Mouse (Mus musculus): Measurements from ENCODE around the gene Rbm44. TPM values are rescaled to one million over a fixed set of nuclear protein-coding genes. Genes with fewer than 3 reads are reported as not detected.
A peak's percentile ranks its signal among the peaks of the same experiment; 100 is the strongest.

Gene Rbm44
- 5.6 and 10.2 TPM in 2 replicates for total RNA-seq (2017)

- ATAC-seq (replicated peaks in 1 of 2; ENCODE audit: insufficient read depth in 1 of 2, low FRiP score in 2 of 2, low TSS enrichment in 1 of 2, low read depth in 1 of 2, poor library complexity in 2 of 2, severe bottlenecking in 2 of 2), result peak; percentile 53 to 56; a peak in 3 of 4 replicates
These were observed at the start of gene Rbm44 for GRCm38 (mm10) chr1:91144813-91145212. Gene Rbm44, plus strand, starts transcription at chr1:91145089.

GRCm38 (mm10) chr1:91095258-91095657, 49.6 kb upstream of the Rbm44 start:
- no peak; a peak in 1 of 4 replicates for ATAC-seq (replicated peaks in 1 of 2; ENCODE audit: insufficient read depth in 1 of 2, low FRiP score in 2 of 2, low TSS enrichment in 1 of 2, low read depth in 1 of 2, poor library complexity in 2 of 2, severe bottlenecking in 2 of 2)

GRCm38 (mm10) chr1:91095853-91096252, 49.0 kb upstream of the Rbm44 start:
- no peak for ATAC-seq (replicated peaks in 1 of 2; ENCODE audit: insufficient read depth in 1 of 2, low FRiP score in 2 of 2, low TSS enrichment in 1 of 2, low read depth in 1 of 2, poor library complexity in 2 of 2, severe bottlenecking in 2 of 2)

GRCm38 (mm10) chr1:91096490-91096889, 48.4 kb upstream of the Rbm44 start:
- no peak for ATAC-seq (replicated peaks in 1 of 2; ENCODE audit: insufficient read depth in 1 of 2, low FRiP score in 2 of 2, low TSS enrichment in 1 of 2, low read depth in 1 of 2, poor library complexity in 2 of 2, severe bottlenecking in 2 of 2)

GRCm38 (mm10) chr1:91097283-91097834, 47.5 kb upstream of the Rbm44 start:
- no peak for ATAC-seq (replicated peaks in 1 of 2; ENCODE audit: insufficient read depth in 1 of 2, low FRiP score in 2 of 2, low TSS enrichment in 1 of 2, low read depth in 1 of 2, poor library complexity in 2 of 2, severe bottlenecking in 2 of 2)

- ATAC-seq (replicated peaks in 1 of 2; ENCODE audit: insufficient read depth in 1 of 2, low FRiP score in 2 of 2, low TSS enrichment in 1 of 2, low read depth in 1 of 2, poor library complexity in 2 of 2, severe bottlenecking in 2 of 2), result peak; percentile 63 to 64
These were observed 46.0 kb upstream of the Rbm44 start for GRCm38 (mm10) chr1:91098887-91099286.

GRCm38 (mm10) chr1:91101709-91102440, 43.0 kb upstream of the Rbm44 start:
- ATAC-seq (replicated peaks in 1 of 2; ENCODE audit: insufficient read depth in 1 of 2, low FRiP score in 2 of 2, low TSS enrichment in 1 of 2, low read depth in 1 of 2, poor library complexity in 2 of 2, severe bottlenecking in 2 of 2), result no peak

GRCm38 (mm10) chr1:91103366-91103983, 41.4 kb upstream of the Rbm44 start:
- ATAC-seq (replicated peaks in 1 of 2; ENCODE audit: insufficient read depth in 1 of 2, low FRiP score in 2 of 2, low TSS enrichment in 1 of 2, low read depth in 1 of 2, poor library complexity in 2 of 2, severe bottlenecking in 2 of 2), result no peak

- no peak for ATAC-seq (replicated peaks in 1 of 2; ENCODE audit: insufficient read depth in 1 of 2, low FRiP score in 2 of 2, low TSS enrichment in 1 of 2, low read depth in 1 of 2, poor library complexity in 2 of 2, severe bottlenecking in 2 of 2)
These were observed 37.3 kb upstream of the Rbm44 start for GRCm38 (mm10) chr1:91107548-91107947.

- ATAC-seq (replicated peaks in 1 of 2; ENCODE audit: insufficient read depth in 1 of 2, low FRiP score in 2 of 2, low TSS enrichment in 1 of 2, low read depth in 1 of 2, poor library complexity in 2 of 2, severe bottlenecking in 2 of 2), result no peak
These were observed 35.6 kb upstream of the Rbm44 start for GRCm38 (mm10) chr1:91109302-91109701.

GRCm38 (mm10) chr1:91112171-91112570, 32.7 kb upstream of the Rbm44 start:
- ATAC-seq (replicated peaks in 1 of 2; ENCODE audit: insufficient read depth in 1 of 2, low FRiP score in 2 of 2, low TSS enrichment in 1 of 2, low read depth in 1 of 2, poor library complexity in 2 of 2, severe bottlenecking in 2 of 2), result no peak

- ATAC-seq (replicated peaks in 1 of 2; ENCODE audit: insufficient read depth in 1 of 2, low FRiP score in 2 of 2, low TSS enrichment in 1 of 2, low read depth in 1 of 2, poor library complexity in 2 of 2, severe bottlenecking in 2 of 2), result no peak
These were observed 32.3 kb upstream of the Rbm44 start for GRCm38 (mm10) chr1:91112606-91113005.

- ATAC-seq (replicated peaks in 1 of 2; ENCODE audit: insufficient read depth in 1 of 2, low FRiP score in 2 of 2, low TSS enrichment in 1 of 2, low read depth in 1 of 2, poor library complexity in 2 of 2, severe bottlenecking in 2 of 2), result no peak
These were observed 22.8 kb upstream of the Rbm44 start for GRCm38 (mm10) chr1:91122121-91122520.

- no peak for ATAC-seq (replicated peaks in 1 of 2; ENCODE audit: insufficient read depth in 1 of 2, low FRiP score in 2 of 2, low TSS enrichment in 1 of 2, low read depth in 1 of 2, poor library complexity in 2 of 2, severe bottlenecking in 2 of 2)
These were observed 21.9 kb upstream of the Rbm44 start for GRCm38 (mm10) chr1:91123004-91123403.

- ATAC-seq (replicated peaks in 1 of 2; ENCODE audit: insufficient read depth in 1 of 2, low FRiP score in 2 of 2, low TSS enrichment in 1 of 2, low read depth in 1 of 2, poor library complexity in 2 of 2, severe bottlenecking in 2 of 2), result no peak
These were observed 21.4 kb upstream of the Rbm44 start for GRCm38 (mm10) chr1:91123466-91123865.

GRCm38 (mm10) chr1:91128849-91129248, 16.0 kb upstream of the Rbm44 start:
- ATAC-seq (replicated peaks in 1 of 2; ENCODE audit: insufficient read depth in 1 of 2, low FRiP score in 2 of 2, low TSS enrichment in 1 of 2, low read depth in 1 of 2, poor library complexity in 2 of 2, severe bottlenecking in 2 of 2), result no peak

GRCm38 (mm10) chr1:91137036-91137435, 7.9 kb upstream of the Rbm44 start:
- no peak for ATAC-seq (replicated peaks in 1 of 2; ENCODE audit: insufficient read depth in 1 of 2, low FRiP score in 2 of 2, low TSS enrichment in 1 of 2, low read depth in 1 of 2, poor library complexity in 2 of 2, severe bottlenecking in 2 of 2)

GRCm38 (mm10) chr1:91151509-91151908, 6.6 kb downstream of the Rbm44 start:
- no peak for ATAC-seq (replicated peaks in 1 of 2; ENCODE audit: insufficient read depth in 1 of 2, low FRiP score in 2 of 2, low TSS enrichment in 1 of 2, low read depth in 1 of 2, poor library complexity in 2 of 2, severe bottlenecking in 2 of 2)
